Mouse (Mus musculus): ENCODE data around the gene Fgd6. TPM values are rescaled to one million over a fixed set of nuclear protein-coding genes. Genes with fewer than 3 reads are reported as not detected.

Gene Fgd6
- polyA plus RNA-seq, 1 experiment from 2014 or later: 2.2 TPM

DNA sequence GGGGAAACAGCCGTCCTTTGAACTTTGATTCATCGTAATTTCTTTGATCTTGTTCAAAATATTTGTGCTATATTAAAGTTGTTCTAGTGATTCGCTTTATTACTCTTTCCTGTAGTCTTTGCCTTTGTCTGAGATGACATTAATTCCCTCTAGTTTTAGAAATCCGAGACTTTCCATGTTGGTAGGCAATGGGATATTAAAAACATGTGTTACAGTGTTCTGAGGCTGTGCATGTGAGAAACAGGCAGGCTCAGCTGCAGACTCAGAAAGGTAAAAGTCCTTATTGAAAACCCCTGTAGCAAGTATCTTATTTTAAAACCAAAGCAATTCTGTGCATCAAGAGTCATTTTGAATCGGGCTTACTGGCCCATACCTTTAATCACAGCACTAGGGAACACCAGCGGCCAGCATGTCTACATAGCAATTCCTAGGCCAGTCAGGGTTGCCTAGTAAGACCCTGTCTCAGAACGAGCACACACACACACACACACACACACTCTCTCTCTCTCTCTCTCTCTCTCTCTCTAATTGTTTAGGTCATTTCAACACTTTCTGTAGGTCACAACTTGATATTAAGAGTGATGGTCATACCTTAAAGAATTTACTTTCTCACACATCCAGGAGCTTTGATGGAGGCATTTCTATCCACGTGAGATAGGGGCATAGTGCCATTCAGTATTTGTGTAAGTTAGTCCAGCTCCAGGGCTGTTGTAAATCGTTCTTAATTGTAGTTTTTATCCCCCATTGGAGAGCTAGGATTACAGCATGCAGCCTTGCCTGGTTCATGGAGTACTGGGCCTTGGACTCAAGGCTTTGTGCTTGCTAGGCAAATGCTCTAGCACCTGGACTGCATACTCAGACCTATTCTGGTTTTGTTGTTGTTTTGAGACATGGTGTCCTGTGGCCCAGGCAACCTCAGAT, 75.3 kb downstream of the Fgd6 start:
- in situ Hi-C loops (cut with MboI; ENCODE audit: low pct_unique_long_range_greater_than_20kb): loop anchor here (5.0 to 10.0 kb wide), 3 partner anchors 69 to 164 kb away; no protein-coding TSS in a partner anchor
- H3K27me3 ChIP-seq: no peaks in the 10 kb centered on the region
- no peak for DNase-seq (ENCODE audit: low read depth, low spot score)
- no peak for ATAC-seq
- no peak for TF ChIP-seq CTCF (IDR thresholded peaks at IDR 0.05)
- CTCF ChIA-PET: no interaction called here
- POLR2A ChIA-PET: no interaction called here

DNA sequence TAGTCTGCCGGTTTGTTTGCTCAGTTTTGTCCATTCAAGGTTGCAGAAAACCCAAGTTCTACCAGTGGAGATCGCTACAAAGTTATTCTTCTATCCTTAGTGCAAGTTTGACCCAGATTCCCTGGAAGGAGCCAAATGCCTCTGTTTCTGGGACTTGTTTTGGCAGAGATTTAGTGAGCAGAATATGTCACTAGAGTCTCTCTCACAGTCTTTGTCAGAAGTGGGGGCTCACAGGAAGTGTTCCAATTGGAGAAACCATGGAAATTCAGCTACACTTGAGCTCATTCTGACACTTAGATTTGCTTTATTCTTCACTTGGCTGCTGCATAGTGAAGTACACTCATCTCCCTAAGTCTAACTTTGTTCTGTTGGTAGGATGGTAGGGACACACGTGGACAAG, 76.4 kb downstream of the Fgd6 start:
- ChIA-PET POLR2A (no interaction called here), CTCF (no interaction called here)
- ATAC-seq: no peak

DNA sequence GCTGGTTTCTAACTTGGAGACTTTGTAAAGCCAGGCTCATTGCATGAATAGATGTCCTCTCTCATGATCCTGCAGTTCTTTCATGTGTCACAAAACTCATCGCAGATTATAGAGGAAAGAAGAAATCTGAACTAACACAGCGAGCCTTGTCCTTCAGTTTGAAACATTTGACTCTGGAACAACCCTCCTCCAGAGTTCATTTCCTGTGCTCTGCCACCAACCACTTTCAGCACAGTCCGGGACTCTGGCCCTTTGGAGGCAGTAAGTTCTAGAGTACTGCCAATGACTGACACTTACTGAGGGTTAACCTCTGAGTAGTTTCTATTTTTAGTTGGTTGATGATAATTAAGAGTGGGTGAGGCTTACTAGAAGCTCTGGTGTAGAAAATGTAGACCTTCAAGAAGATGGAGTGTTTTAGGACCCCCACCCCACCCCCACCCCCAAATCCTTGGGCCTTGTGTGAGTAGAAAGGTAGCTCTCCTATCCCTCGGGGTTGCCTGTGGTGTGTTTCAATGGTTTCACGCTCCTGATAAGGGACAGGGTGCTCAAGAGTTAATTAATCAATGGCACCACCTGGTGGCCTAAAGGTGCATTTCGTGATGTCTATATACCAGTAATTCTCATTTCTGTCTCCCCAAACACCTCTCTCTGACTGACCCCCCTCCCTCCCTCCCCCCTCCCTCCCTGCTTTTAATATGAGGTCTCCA, 80.2 kb downstream of the Fgd6 start:
- in situ Hi-C loops (cut with MboI; ENCODE audit: low pct_unique_long_range_greater_than_20kb): loop anchor here (10.0 kb wide), 1 partner anchor 111 kb away; no protein-coding TSS in a partner anchor
- ATAC-seq (peak; percentile 67), DNase-seq (ENCODE audit: low read depth, low spot score) (peak; percentile 38)
- H3K27me3 ChIP-seq: no peaks in the 10 kb centered on the region
- peak; percentile 40 for TF ChIP-seq CTCF (IDR thresholded peaks at IDR 0.05)
- ChIA-PET POLR2A (interaction anchor here (0.6 kb wide), 1 partner anchor 286 kb away, joined by 3 read pairs; no protein-coding TSS in a partner anchor), CTCF (interaction anchor here (0.9 to 2.2 kb wide), 4 partner anchors 79 to 117 kb away, joined by 3 to 9 read pairs (median 4); partner anchors contain the start of genes Fgd6 and Vezt)

More for the DNA sequence above, 76.4 kb downstream of the Fgd6 start:
- TF ChIP-seq CTCF (IDR thresholded peaks at IDR 0.05): no peak
- no peak for DNase-seq (ENCODE audit: low read depth, low spot score)
- H3K27me3 ChIP-seq: no peaks in the 10 kb centered on the region
- in situ Hi-C loops (cut with MboI; ENCODE audit: low pct_unique_long_range_greater_than_20kb): loop anchor here (5.0 to 10.0 kb wide), 3 partner anchors 70 to 165 kb away; no protein-coding TSS in a partner anchor

DNA sequence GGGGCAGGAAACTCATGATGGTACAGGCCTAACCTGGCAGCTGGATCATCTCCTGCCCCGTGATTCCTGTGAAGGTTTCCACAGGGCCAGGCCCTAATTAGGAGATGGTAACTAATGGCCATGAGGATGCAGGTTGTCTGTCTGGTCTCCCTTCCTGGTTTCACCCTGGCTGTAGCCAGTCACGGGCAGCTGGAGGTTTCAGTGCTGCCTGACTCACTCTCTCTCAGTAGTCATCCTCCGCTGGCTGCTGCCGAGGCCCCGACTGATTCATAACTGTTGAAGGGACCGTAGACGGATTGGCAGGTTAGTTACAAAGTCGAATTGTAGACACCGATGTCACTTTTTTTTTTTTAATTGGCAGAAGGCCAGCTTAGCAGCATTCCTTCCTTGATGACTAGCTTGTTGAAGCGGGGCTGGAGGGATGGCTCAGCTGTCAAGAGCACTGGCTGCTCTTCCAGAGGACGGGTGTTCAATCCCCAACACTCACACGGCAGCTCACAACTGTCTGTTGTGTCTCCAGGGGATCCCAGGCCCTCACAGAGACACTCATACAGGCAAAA, 81.1 kb downstream of the Fgd6 start:
- DNase-seq (ENCODE audit: low read depth, low spot score) (peak; percentile 79), ATAC-seq (peak; percentile 93)
- in situ Hi-C loops (cut with MboI; ENCODE audit: low pct_unique_long_range_greater_than_20kb): loop anchor here (10.0 kb wide), 1 partner anchor 112 kb away; no protein-coding TSS in a partner anchor
- ChIA-PET POLR2A (interaction anchor here (0.6 to 0.9 kb wide), 2 partner anchors 484 to 1231 kb away, joined by 3 to 4 read pairs; no protein-coding TSS in a partner anchor), CTCF (interaction anchor here (0.8 to 2.2 kb wide), 7 partner anchors 13 to 172 kb away, joined by 3 to 9 read pairs (median 3); partner anchors contain the start of genes Fgd6 and Vezt)
- no peak for TF ChIP-seq CTCF (IDR thresholded peaks at IDR 0.05)
- H3K27me3 ChIP-seq: no peaks in the 10 kb centered on the region

DNA sequence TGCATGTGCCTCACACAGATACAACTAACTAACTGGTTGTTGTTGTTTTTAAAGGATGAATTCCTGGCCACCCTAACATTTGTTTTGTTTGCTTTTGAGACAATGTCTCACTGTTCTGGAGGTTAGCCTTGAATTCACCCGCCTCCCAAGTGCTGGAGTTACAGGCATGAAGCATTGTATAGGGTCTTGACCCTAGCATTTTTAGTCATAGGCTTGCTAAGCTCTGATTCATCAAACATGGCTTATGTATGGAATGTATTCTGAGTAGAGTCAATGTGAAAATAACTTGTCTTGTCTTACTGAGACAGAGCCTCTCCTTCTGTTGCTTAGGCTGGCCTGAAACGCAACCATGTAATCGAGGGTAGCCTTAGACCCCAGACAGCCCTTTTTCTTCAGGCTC, 82.1 kb downstream of the Fgd6 start:
- ChIA-PET POLR2A (no interaction called here), CTCF (interaction anchor here (2.2 kb wide), 1 partner anchor 81 kb away, joined by 9 read pairs; the partner anchor contains the start of genes Fgd6 and Vezt)
- no peak for DNase-seq (ENCODE audit: low read depth, low spot score)
- H3K27me3 ChIP-seq: no peaks in the 10 kb centered on the region
- in situ Hi-C loops (cut with MboI; ENCODE audit: low pct_unique_long_range_greater_than_20kb): loop anchor here (10.0 kb wide), 1 partner anchor 113 kb away; no protein-coding TSS in a partner anchor
- no peak for TF ChIP-seq CTCF (IDR thresholded peaks at IDR 0.05)
- no peak for ATAC-seq

DNA sequence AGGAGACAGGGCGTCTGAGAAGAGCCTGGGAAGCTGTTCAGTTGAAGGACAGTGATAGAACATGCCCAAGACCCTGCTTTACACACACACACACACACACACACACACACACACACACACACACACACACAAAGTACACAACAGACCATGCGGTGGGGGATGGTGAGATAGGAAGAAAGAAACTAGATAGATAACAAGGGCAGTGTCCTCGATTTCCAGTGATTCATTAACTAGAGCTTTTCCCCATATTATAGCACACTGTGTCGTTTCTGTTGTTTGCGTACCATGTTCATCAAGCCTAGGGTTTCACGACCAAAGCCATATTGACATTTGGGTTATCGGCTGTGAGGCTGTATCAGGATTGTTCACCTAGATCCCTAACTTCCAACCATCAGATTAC, 83.2 kb downstream of the Fgd6 start:
- in situ Hi-C loops (cut with MboI; ENCODE audit: low pct_unique_long_range_greater_than_20kb): loop anchor here (10.0 kb wide), 1 partner anchor 114 kb away; no protein-coding TSS in a partner anchor
- TF ChIP-seq CTCF (IDR thresholded peaks at IDR 0.05): no peak
- no peaks in the 10 kb centered on the region for H3K27me3 ChIP-seq
- POLR2A ChIA-PET: no interaction called here
- CTCF ChIA-PET: no interaction called here
- ATAC-seq (no peak), DNase-seq (ENCODE audit: low read depth, low spot score) (no peak)

DNA sequence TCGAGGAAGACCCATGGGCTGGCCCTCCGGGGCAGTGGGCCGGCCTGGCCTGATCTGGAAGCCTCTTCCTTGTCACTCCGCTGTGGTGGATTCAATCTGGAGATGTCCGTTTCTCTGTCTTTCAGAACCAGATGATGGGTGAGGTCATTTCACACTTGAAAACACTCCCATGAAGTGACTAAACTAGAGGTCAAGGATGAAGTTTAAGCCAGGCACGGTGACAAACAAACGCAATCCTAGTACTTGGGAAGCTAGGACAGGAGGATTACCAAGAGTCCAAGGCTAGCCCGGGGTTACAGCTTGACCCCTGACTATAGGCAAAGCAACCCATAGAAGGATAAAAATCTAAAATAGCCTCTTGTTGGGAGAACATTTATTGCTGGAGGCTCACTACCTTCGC, 84.9 kb downstream of the Fgd6 start:
- ChIA-PET POLR2A (no interaction called here), CTCF (interaction anchor here (0.5 to 1.1 kb wide), 3 partner anchors 14 to 1058 kb away, joined by 3 to 4 read pairs (median 3); no protein-coding TSS in a partner anchor)
- ATAC-seq (no peak), DNase-seq (ENCODE audit: low read depth, low spot score) (no peak)
- in situ Hi-C loops (cut with MboI; ENCODE audit: low pct_unique_long_range_greater_than_20kb): no loop called here
- TF ChIP-seq CTCF (IDR thresholded peaks at IDR 0.05): no peak
- H3K27me3 ChIP-seq: no peaks in the 10 kb centered on the region

DNA sequence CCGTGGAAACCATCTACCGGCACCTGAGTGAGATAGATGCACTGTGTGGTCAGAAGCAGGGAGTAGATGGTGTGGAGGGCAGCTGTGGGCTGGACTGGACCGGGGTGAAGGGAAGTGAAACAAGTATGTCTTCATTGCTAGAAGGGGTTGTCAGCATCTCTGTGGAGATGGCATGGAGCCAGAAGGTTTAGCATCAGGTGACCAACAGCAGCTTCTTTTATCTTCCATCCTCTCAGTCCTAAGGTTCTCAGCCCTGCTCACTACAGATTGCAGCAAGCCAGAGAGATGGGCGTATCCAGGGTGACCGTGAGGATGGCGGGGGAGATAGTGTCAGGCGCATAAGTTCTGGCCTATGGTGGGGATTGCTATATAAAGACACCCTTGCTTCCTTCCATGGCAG, 86.8 kb downstream of the Fgd6 start:
- no peak for ATAC-seq
- DNase-seq (ENCODE audit: low read depth, low spot score): no peak
- ChIA-PET POLR2A (no interaction called here), CTCF (no interaction called here)
- H3K27me3 ChIP-seq: no peaks in the 10 kb centered on the region
- TF ChIP-seq CTCF (IDR thresholded peaks at IDR 0.05): no peak
- in situ Hi-C loops (cut with MboI; ENCODE audit: low pct_unique_long_range_greater_than_20kb): no loop called here

DNA sequence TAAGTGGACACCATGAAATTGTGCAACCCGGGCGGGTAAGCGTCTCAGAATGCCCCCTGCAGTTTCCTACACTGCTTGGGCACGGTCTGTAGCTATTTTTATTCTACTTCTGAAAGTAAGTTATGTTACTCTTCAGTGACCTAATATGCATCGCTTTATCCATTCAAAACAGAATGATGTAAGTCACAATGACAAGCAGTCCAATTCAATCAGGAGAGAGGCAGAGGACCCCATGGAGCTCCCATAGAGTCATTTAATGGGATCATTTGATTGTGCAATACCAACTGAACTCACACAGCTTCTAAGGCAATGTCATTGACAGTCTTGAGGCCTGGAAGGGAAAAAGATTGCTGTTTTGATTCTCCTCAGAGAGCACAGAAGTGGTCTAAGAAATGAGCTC, 87.8 kb downstream of the Fgd6 start:
- ChIA-PET CTCF (interaction anchor here (0.7 to 1.1 kb wide), 2 partner anchors 17 to 305 kb away, joined by 3 read pairs; no protein-coding TSS in a partner anchor), POLR2A (interaction anchor here (0.7 kb wide), 1 partner anchor 593 kb away, joined by 3 read pairs; no protein-coding TSS in a partner anchor)
- ATAC-seq (no peak), DNase-seq (ENCODE audit: low read depth, low spot score) (no peak)
- H3K27me3 ChIP-seq: no peaks in the 10 kb centered on the region
- no peak for TF ChIP-seq CTCF (IDR thresholded peaks at IDR 0.05)
- in situ Hi-C loops (cut with MboI; ENCODE audit: low pct_unique_long_range_greater_than_20kb): no loop called here

DNA sequence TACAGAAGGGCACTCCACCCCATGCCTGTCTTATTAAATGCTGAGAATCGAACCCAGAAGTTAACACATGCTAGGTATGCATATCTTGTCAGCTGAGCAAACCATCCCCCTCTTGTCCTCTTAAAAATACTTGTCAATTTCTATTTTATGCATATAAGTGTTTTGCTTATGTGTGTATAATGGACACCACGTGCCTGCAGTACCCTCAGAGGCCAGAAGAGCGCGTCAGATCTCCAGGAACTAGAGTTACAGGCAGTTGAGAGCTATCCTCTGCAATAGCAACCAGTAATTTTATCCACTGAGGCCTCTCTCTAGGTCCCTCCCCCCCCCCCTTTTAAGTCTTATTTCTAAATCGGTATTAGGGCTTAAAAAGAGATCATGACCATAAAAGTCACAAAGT, 88.6 kb downstream of the Fgd6 start:
- in situ Hi-C loops (cut with MboI; ENCODE audit: low pct_unique_long_range_greater_than_20kb): no loop called here
- TF ChIP-seq CTCF (IDR thresholded peaks at IDR 0.05): peak; percentile 21
- no peak for ATAC-seq
- ChIA-PET CTCF (interaction anchor here (1.1 kb wide), 1 partner anchor 306 kb away, joined by 3 read pairs; no protein-coding TSS in a partner anchor), POLR2A (no interaction called here)
- DNase-seq (ENCODE audit: low read depth, low spot score): no peak
- no peaks in the 10 kb centered on the region for H3K27me3 ChIP-seq
